Mouse (Mus musculus) limb, embryonic 14.5 days (tissue): Measurements from ENCODE around the gene Ttc34. TPM values are rescaled to one million over a fixed set of nuclear protein-coding genes. Genes with fewer than 3 reads are reported as not detected.
A peak's percentile ranks its signal among the peaks of the same experiment; 100 is the strongest.

Source experiments
- ATAC-seq: fragments of 200-750 bp; cut with Nextera tagmentation; 2 replicates; pipeline ENCODE4 v1.8.0; 2017; ENCODE audit warnings: low read depth, moderate number of reproducible peaks, moderate TSS enrichment; ENCODE audit not compliant: low FRiP score
- DNase-seq: peaks from one replicate; pipeline ENCODE4 v3.0.0-alpha.2; 2015; ENCODE audit warnings: low spot score
- H3K27ac ChIP-seq: fragments of 300-500 bp; sonication (generic); replicated peaks from 2 replicates; pipeline ENCODE4 v1.5.1; 2014; ENCODE audit warnings: low read depth, mild to moderate bottlenecking, low read length, moderate library complexity, mixed read lengths
- H3K27me3 ChIP-seq: fragments of 300-500 bp; sonication (generic); 2 replicates; pipeline ENCODE4 v1.6.1; 2014; ENCODE audit warnings: low read length, mixed read lengths; ENCODE audit not compliant: control insufficient read depth, insufficient read depth
- H3K36me3 ChIP-seq: fragments of 300-500 bp; sonication (generic); 2 replicates; pipeline ENCODE4 v1.6.1; 2014; ENCODE audit warnings: mild to moderate bottlenecking, low read length, moderate library complexity, mixed read lengths; ENCODE audit not compliant: control insufficient read depth, insufficient read depth
- H3K4me1 ChIP-seq: fragments of 300-500 bp; sonication (generic); 2 replicates; pipeline ENCODE4 v1.6.1; 2014; ENCODE audit warnings: antibody characterized with exemption, low read length, mixed read lengths; ENCODE audit not compliant: control insufficient read depth, insufficient read depth
- H3K4me2 ChIP-seq: fragments of 300-500 bp; sonication (generic); replicated peaks from 2 replicates; pipeline ENCODE4 v1.6.1; 2014; ENCODE audit warnings: low read depth, mild to moderate bottlenecking, low read length, moderate library complexity; ENCODE audit not compliant: severe bottlenecking
- H3K4me3 ChIP-seq: fragments of 300-500 bp; sonication (generic); replicated peaks from 2 replicates; pipeline ENCODE4 v1.5.1; 2014; ENCODE audit warnings: low read length
- H3K9ac ChIP-seq: fragments of 300-500 bp; sonication (generic); 2 replicates; pipeline ENCODE4 v1.6.1; 2014; ENCODE audit warnings: mild to moderate bottlenecking, low read depth, low read length, moderate library complexity; ENCODE audit not compliant: severe bottlenecking
- H3K9me3 ChIP-seq: fragments of 300-500 bp; sonication (generic); 2 replicates; pipeline ENCODE4 v1.6.1; 2016; ENCODE audit warnings: low read length; ENCODE audit not compliant: control insufficient read depth
- POLR2A ChIP-seq: fragments of 200-500 bp; IDR thresholded peaks from 2 replicates; pipeline ENCODE4 v1.8.0; 2012; ENCODE audit warnings: inconsistent platforms, mild to moderate bottlenecking, moderate library complexity, borderline replicate concordance; ENCODE audit not compliant: insufficient read depth, insufficient read length; ENCODE audit errors: extremely low read depth
- WGBS: fragments of 180-500 bp; shearing (Covaris S2); extraction: QIAGEN DNeasy Blood & Tissue Kit; methylation state at CpG from one replicate; pipeline ENCODE4 v1.1.7; 2014; 5-methylcytosine and 5-hydroxymethylcytosine counted together
- polyA plus RNA-seq, 2 experiments: library from polyadenylated mRNA; depleted of rRNA in 1 of 2; stranded (reverse) in 1 of 2; unstranded in 1 of 2; fragments of >200 nt; fragmentation: Nextera tagmentation in 1 of 2; extraction: Ambion mirVana in 1 of 2; gene quantifications; 2 replicates each; pipeline versions ENCODE4 v1.2.1 to v1.2.3; 2012 to 2014

The Ttc34 gene
- polyA plus RNA-seq, 2 experiments = 0.09 to 0.10 TPM

- Histone ChIP-seq H3K4me1 (peaks cover 11% of the 10 kb centered on the region), H3K27me3 (no peaks in the 10 kb centered on the region), H3K27ac (no peak overlapping the region), H3K4me3 (no peak overlapping the region), H3K9ac (no peak overlapping the region), H3K9me3 (no peaks in the 10 kb centered on the region), H3K4me2 (no peak overlapping the region), H3K36me3 (no peaks in the 10 kb centered on the region)
- WGBS = 34% methylated on average over 5 of the region's 5 CpGs
- ATAC-seq = no peak
- no peak for DNase-seq
- TF ChIP-seq POLR2A = no peak
Measured at GRCm38 (mm10) chr4:154800543-154800942, 36.7 kb upstream of the Ttc34 start.

GRCm38 (mm10) chr4:154802210-154802609, 35.0 kb upstream of the Ttc34 start:
- H3K9me3 ChIP-seq = no peaks in the 10 kb centered on the region
- ATAC-seq (peak; percentile 23; the same call in 1 of the 2 replicates), DNase-seq (no peak)
- no peak for TF ChIP-seq POLR2A
- peaks cover 11% of the 10 kb centered on the region for H3K4me1 ChIP-seq
- peak overlapping the region; percentile 41 for H3K4me2 ChIP-seq
- peak overlapping the region; percentile 44 for H3K9ac ChIP-seq
- no peaks in the 10 kb centered on the region for H3K27me3 ChIP-seq
- 0 out of 2 replicates have a peak overlapping the region, but pooled peaks have one; percentile 13 for H3K27ac ChIP-seq
- no peaks in the 10 kb centered on the region for H3K36me3 ChIP-seq
- 1% methylated on average over 26 of the region's 26 CpGs for WGBS
- peak overlapping the region; percentile 4; the same call in 1 of the 2 replicates for H3K4me3 ChIP-seq

GRCm38 (mm10) chr4:154825662-154826061, 11.6 kb upstream of the Ttc34 start:
- Histone ChIP-seq H3K27ac (no peak overlapping the region), H3K36me3 (no peaks in the 10 kb centered on the region), H3K27me3 (no peaks in the 10 kb centered on the region), H3K4me1 (peaks cover 4% of the 10 kb centered on the region; the same call in 1 of the 2 replicates), H3K4me3 (no peak overlapping the region), H3K9ac (no peak overlapping the region), H3K4me2 (no peak overlapping the region), H3K9me3 (no peaks in the 10 kb centered on the region)
- peak; percentile 55 for ATAC-seq
- 33% methylated on average over 6 of the region's 6 CpGs for WGBS
- no peak for TF ChIP-seq POLR2A
- peak; percentile 40 for DNase-seq

- Histone ChIP-seq H3K27me3 (no peaks in the 10 kb centered on the region), H3K9ac (no peak overlapping the region), H3K9me3 (no peaks in the 10 kb centered on the region), H3K36me3 (no peaks in the 10 kb centered on the region), H3K4me2 (no peak overlapping the region), H3K27ac (no peak overlapping the region), H3K4me1 (peaks cover 4% of the 10 kb centered on the region; the same call in 1 of the 2 replicates), H3K4me3 (no peak overlapping the region)
- ATAC-seq (no peak), DNase-seq (no peak)
- TF ChIP-seq POLR2A = no peak
- WGBS = 46% methylated on average over 7 of the region's 7 CpGs
Measured at GRCm38 (mm10) chr4:154826224-154826623, 11.0 kb upstream of the Ttc34 start.

GRCm38 (mm10) chr4:154827181-154827580, 10.1 kb upstream of the Ttc34 start:
- Histone ChIP-seq H3K36me3 (no peaks in the 10 kb centered on the region), H3K4me2 (no peak overlapping the region), H3K9me3 (no peaks in the 10 kb centered on the region), H3K9ac (no peak overlapping the region), H3K27ac (no peak overlapping the region), H3K4me3 (no peak overlapping the region), H3K4me1 (peaks cover 4% of the 10 kb centered on the region; the same call in 1 of the 2 replicates), H3K27me3 (no peaks in the 10 kb centered on the region)
- no peak for TF ChIP-seq POLR2A
- DNase-seq (no peak), ATAC-seq (no peak)
- 83% methylated on average over 7 of the region's 7 CpGs for WGBS

GRCm38 (mm10) chr4:154827861-154828610, 9.2 kb upstream of the Ttc34 start:
- no peak overlapping the region for H3K9ac ChIP-seq
- 45% methylated on average over 10 of the region's 10 CpGs for WGBS
- no peak overlapping the region for H3K27ac ChIP-seq
- no peak for TF ChIP-seq POLR2A
- DNase-seq (no peak), ATAC-seq (no peak)
- no peaks in the 10 kb centered on the region for H3K9me3 ChIP-seq
- no peak overlapping the region for H3K4me2 ChIP-seq
- H3K27me3 ChIP-seq = no peaks in the 10 kb centered on the region
- H3K4me1 ChIP-seq = peaks cover 4% of the 10 kb centered on the region; the same call in 1 of the 2 replicates
- H3K36me3 ChIP-seq = no peaks in the 10 kb centered on the region
- H3K4me3 ChIP-seq = no peak overlapping the region
